Comparison of ENCODE assay signal across 10 mouse cellular contexts in genomic region chr5:8297719-8298419, GRCm38 (mm10).
A peak's percentile ranks its signal among the peaks of the same experiment; 100 is the strongest.
DNase-seq lines count a peak whose midpoint lies in the region; ATAC-seq and TF ChIP-seq lines count a peak whose summit lies in the region.
"Had no signal": no experiment of that assay in that cellular context is flagged by ENCODE, and none has a peak within 500 bp of the region (broad histone marks: within the 10 kb centered on the region; RNA-seq: fewer than 3 reads in every experiment).

No protein-coding gene starts in this region.

- 53% methylated on average over 10 of the region's 10 CpGs for WGBS in kidney, embryonic 15.5 days
- WGBS in limb, embryonic 14.5 days: 27% methylated on average over 10 of the region's 10 CpGs

- no peak overlapping the region for H3K27ac ChIP-seq in kidney, embryonic 15.5 days
- 0 out of 2 replicates have a peak overlapping the region, but pooled peaks have one; percentile 21 for H3K27ac ChIP-seq in limb, embryonic 14.5 days (replicated peaks; ENCODE audit: low read depth, low read length)

- H3K9ac ChIP-seq in kidney, embryonic 15.5 days: no peak overlapping the region
- H3K9ac ChIP-seq in limb, embryonic 14.5 days (ENCODE audit: low read depth, low read length, severe bottlenecking): no peak overlapping the region

- no peak overlapping the region for H3K4me3 ChIP-seq in kidney, embryonic 15.5 days (replicated peaks)
- no peak overlapping the region for H3K4me3 ChIP-seq in limb, embryonic 14.5 days (replicated peaks; ENCODE audit: low read length)

- no peaks in the 10 kb centered on the region for H3K9me3 ChIP-seq in kidney, embryonic 15.5 days (replicated peaks)
- no peaks in the 10 kb centered on the region for H3K9me3 ChIP-seq in limb, embryonic 14.5 days (ENCODE audit: control insufficient read depth, low read length)

- TF ChIP-seq POLR2A in limb, embryonic 14.5 days (IDR thresholded peaks at IDR 0.05; ENCODE audit: borderline replicate concordance, extremely low read depth, insufficient read depth, insufficient read length): no peak

- no peak overlapping the region for H3K4me2 ChIP-seq in kidney, embryonic 15.5 days
- no peak overlapping the region for H3K4me2 ChIP-seq in limb, embryonic 14.5 days (replicated peaks; ENCODE audit: low read depth, low read length, severe bottlenecking)

- no peaks in the 10 kb centered on the region for H3K27me3 ChIP-seq in kidney, embryonic 15.5 days
- H3K27me3 ChIP-seq in limb, embryonic 14.5 days (ENCODE audit: control insufficient read depth, insufficient read depth, low read length): no peaks in the 10 kb centered on the region

- DNase-seq in cerebellum, postnatal 10 days: peak; percentile 62 to 65
- DNase-seq in cerebellum, adult 9-11 months: no peak
- DNase-seq in kidney, postnatal 14 days: no peak
- peak; percentile 6 for DNase-seq in adipocyte (ENCODE audit: low spot score)
- peak; percentile 45 for DNase-seq in limb, embryonic 14.5 days (ENCODE audit: low spot score)
- DNase-seq in thymus, postnatal 14 days: no peak
- DNase-seq: adrenal gland, postnatal 25 days; kidney, postnatal 4 days had no signal

- ATAC-seq in kidney, embryonic 15.5 days (replicated peaks; ENCODE audit: low FRiP score): 0 out of 2 replicates have a peak, but pooled peaks have one; percentile 36
- peak; percentile 62; the same call in 1 of the 2 replicates for ATAC-seq in limb, embryonic 14.5 days (ENCODE audit: low FRiP score, low read depth)
- no peak for ATAC-seq in megakaryocyte-erythroid progenitor cell, adult 5-6 weeks (replicated peaks; ENCODE audit: low FRiP score, low TSS enrichment, poor library complexity, severe bottlenecking)

- no peaks in the 10 kb centered on the region for H3K36me3 ChIP-seq in kidney, embryonic 15.5 days
- no peaks in the 10 kb centered on the region for H3K36me3 ChIP-seq in limb, embryonic 14.5 days (ENCODE audit: control insufficient read depth, insufficient read depth, low read length)

- no peaks in the 10 kb centered on the region for H3K4me1 ChIP-seq in kidney, embryonic 15.5 days
- peaks cover 11% of the 10 kb centered on the region for H3K4me1 ChIP-seq in limb, embryonic 14.5 days (ENCODE audit: control insufficient read depth, insufficient read depth, low read length)

Comparison
In these comparisons a context has a peak if more than half of its experiments do, and no peak if none do; other contexts are left out.
1. DNase-seq: peak in cerebellum, postnatal 10 days (2 of 2), adipocyte (single experiment) and limb, embryonic 14.5 days (single experiment); none in cerebellum, adult 9-11 months (single experiment), kidney, postnatal 14 days (single experiment) and thymus, postnatal 14 days (single experiment).